Mouse (Mus musculus): ENCODE results near the gene Eef2.

Gene Eef2

GRCm38 (mm10) chr10:81176466-81177271 is at the start of gene Eef2:
Eef2 (plus strand) TSS chr10:81176631.
- DNase-seq: peak; percentile 98 to 100

GRCm38 (mm10) chr10:81134181-81134587 is 42.2 kb upstream of the Eef2 start:
- DNase-seq: peak in 1 of 2 experiments; percentile 44

- peak; percentile 49 to 56 for DNase-seq
Measured at GRCm38 (mm10) chr10:81134966-81135681, 41.3 kb upstream of the Eef2 start, which contains the start of gene Zbtb7a. Zbtb7a (plus strand) TSS chr10:81135220.

GRCm38 (mm10) chr10:81135831-81136705 is 40.4 kb upstream of the Eef2 start:
- DNase-seq: peak; percentile 79 to 80

DNA sequence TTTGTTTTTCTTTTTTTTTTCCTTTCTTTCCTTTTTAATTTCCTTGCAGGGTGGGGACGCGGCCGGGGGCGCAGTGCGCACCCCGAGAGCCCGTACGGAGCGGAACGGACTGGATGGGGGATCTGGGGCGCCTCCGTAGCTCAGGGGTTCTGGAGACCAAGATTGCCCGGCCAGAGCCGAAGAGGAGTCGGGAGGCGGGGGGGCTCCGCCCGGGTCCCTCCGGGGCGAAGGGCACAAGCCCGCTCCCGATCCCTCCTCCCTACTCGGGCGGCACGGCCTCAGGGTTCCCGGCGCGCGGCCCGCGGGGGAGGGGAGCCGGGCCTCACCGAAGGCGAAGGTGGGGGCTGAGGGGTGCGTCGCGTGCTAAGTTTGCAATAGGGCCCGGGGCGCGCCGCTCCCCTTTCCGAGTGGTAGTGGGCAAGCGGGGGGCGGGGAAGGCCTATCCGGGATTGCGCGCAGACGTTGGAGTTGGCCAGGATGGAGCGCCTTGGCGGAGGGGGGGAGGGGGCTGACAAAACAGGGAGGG is 39.7 kb upstream of the Eef2 start:
- peak; percentile 82 to 85 for DNase-seq

DNA sequence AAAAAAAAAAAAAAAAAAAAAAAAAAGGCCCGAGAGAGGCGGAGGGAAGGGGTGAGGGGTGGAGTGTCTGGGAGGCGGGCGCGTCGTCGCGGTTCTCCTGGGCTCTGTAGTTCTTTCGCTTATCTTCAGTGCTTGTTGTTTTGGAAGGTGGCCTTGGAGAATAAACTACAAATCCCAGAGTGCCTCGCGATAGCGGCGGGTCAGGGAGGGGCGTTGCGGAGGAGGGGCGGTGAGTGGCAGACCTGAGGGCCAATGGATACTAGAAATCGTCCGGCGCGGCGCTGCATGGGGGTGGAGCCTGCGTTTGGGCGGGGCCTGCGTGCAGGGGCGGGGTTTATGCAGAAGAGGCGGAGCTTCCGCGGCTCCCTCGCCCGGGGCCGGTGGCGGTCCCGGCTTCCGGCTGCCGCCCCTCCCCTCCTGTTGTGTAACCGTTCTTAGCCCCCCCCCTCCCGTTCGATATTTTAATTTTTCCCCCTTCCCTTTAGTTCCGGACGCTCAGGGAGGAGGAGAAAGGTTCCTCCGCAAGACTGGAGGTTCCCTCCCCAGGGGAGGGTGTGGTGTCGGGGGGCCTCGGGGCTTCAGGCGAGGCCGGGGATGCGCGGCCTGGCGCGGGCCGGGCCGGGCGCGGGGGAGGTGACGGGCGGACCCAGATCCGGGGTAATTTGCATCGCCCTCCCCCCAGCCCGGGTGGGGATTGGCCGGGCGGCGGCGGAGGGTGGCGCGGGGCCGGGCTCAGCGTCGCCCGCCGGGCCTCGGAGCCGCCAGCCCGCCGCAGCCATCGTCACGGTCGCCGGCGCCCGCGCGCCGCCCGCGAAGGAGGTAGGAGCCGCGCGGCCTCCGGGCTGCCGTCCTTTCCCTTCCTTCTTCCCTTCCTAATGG is 38.9 kb upstream of the Eef2 start:
- DNase-seq: peak; percentile 98 to 99

- DNase-seq: peak; percentile 55 to 65
Measured at GRCm38 (mm10) chr10:81138131-81138782, 38.2 kb upstream of the Eef2 start.

- DNase-seq: peak in 1 of 2 experiments; percentile 38
Measured at GRCm38 (mm10) chr10:81138821-81139528, 37.5 kb upstream of the Eef2 start.

DNA sequence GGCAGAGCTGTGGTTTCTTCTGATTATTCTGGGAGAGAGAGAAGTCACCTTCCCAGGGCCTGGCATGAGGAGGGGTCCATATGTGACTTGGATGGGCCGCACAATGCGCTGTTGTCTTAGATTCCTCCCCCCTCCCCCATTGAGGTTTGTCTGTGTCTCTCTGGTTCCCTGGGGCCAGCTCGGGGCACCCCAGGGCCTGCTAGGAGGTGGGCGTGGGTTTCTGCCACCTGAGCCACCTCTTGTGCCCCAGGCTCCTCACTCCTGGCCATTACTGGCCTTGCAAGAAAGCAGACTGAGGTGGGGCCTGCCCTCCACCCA is 36.9 kb upstream of the Eef2 start:
- peak in 1 of 2 experiments; percentile 29 for DNase-seq

- peak; percentile 64 to 70 for DNase-seq
Measured at GRCm38 (mm10) chr10:81140005-81140404, 36.4 kb upstream of the Eef2 start.

- DNase-seq: peak in 1 of 2 experiments; percentile 47
Measured at GRCm38 (mm10) chr10:81140717-81141454, 35.5 kb upstream of the Eef2 start.

DNA sequence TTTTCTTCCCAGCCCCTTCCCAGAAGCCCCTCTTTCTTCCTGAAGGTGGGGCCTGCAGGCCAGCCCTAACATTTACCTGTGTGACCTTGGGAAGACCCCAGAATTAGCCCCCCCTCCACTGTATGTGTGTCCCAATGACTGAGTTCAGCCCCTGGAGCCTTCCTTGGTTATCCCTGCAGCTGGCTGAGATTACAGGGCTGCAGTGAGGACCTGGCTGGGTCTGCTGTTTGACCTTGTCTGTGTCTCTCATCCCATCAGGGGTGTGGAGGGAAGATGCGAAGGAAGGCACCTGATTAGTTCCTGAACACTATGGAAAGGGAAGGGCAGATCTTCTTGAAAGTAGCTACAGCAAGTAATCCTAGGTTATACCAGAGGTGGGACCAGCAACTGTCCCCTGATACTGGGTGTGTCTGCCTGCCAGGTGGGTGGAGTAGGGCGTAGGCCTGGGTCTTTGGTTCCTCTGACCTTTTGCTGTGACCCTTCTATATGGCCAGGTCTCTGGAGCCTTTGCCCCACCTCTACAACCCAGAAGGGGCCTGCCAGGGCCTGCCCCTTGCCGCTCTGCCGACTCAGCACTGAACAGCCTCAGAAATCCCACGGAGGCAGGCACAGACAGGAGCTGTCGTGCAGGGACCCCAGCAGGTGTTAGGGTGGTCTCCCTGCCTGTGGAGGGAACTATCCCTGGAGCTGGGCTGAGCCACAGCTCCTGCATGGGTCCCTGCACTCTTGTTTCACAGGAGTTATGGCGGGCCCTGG is 34.8 kb upstream of the Eef2 start:
- DNase-seq: no peak

GRCm38 (mm10) chr10:81142551-81142981 is 33.9 kb upstream of the Eef2 start:
- peak; percentile 56 to 61 for DNase-seq

DNA sequence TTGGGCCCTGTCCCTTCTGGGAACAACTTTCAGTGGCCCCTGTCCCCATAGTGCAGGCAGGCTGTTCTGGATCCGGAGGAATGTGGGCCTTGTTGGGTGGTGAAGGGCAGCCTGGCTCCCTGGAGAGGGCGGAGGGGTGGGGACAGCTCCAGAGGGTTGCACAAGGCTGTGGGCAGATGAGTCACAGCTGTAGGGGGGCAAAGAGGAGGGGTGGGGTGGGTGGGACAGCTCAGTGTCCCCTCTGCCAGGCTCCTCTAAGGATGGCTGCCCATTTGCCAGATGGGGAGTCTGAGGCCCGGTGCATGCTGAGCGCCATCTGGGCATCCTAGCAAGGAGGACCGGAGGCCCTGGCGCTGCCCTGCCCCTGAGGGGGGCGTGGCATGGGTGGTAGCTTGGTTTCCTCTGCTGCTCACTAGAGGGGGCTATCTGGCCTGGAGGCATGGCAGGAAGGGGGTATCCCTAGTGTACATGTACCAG is 33.2 kb upstream of the Eef2 start:
- DNase-seq: peak; percentile 76 to 77

DNA sequence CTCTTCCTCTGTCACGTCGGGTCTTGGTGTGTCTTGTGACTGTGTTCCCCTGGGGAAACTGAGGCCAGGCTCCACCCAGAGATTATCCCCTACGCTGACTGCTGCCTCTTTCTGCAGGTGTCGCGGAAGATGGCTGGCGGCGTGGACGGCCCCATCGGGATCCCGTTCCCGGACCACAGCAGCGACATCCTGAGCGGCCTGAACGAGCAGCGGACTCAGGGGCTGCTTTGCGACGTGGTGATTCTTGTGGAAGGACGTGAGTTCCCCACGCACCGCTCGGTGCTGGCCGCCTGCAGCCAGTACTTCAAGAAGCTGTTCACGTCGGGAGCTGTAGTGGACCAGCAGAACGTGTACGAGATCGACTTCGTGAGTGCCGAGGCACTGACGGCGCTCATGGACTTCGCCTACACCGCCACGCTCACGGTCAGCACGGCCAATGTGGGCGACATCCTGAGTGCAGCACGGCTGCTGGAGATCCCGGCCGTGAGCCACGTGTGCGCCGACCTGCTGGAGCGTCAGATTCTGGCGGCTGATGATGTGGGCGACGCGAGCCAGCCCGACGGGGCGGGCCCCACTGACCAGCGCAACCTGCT is 32.5 kb upstream of the Eef2 start:
- DNase-seq: peak in 1 of 2 experiments; percentile 40

- DNase-seq: peak in 1 of 2 experiments; percentile 43
Measured at GRCm38 (mm10) chr10:81144667-81145066, 31.8 kb upstream of the Eef2 start.

DNA sequence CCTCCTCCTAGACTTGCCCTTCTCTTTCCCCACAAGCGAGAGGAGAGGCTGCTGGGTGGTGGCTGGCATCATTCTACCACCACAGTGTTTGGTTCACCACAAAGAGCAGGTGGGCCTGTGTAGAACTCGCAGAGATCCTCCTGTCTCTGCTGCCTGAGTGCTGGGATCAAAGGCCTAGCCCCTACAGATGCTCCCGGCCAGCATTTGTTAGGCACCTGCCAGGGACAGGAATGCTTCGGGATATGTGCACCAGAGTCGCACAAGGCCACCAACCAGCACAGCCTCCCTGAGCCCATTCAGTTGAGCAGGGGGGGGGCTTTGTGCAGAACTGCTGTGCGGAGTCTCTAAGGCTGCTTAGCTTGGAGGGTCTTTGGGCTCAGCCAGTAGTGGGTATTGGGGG is 31.1 kb upstream of the Eef2 start:
- no peak for DNase-seq

GRCm38 (mm10) chr10:81145778-81146177 is 30.7 kb upstream of the Eef2 start:
- no peak for DNase-seq

Measured in cerebellum, adult 18-20 months (tissue).